Mouse (Mus musculus): Measurements from ENCODE around the gene Mapk1ip1l. TPM values are rescaled to one million over a fixed set of nuclear protein-coding genes. Genes with fewer than 3 reads are reported as not detected.

The Mapk1ip1l gene
- polyA plus RNA-seq, 1 experiment, result 106 TPM

DNA sequence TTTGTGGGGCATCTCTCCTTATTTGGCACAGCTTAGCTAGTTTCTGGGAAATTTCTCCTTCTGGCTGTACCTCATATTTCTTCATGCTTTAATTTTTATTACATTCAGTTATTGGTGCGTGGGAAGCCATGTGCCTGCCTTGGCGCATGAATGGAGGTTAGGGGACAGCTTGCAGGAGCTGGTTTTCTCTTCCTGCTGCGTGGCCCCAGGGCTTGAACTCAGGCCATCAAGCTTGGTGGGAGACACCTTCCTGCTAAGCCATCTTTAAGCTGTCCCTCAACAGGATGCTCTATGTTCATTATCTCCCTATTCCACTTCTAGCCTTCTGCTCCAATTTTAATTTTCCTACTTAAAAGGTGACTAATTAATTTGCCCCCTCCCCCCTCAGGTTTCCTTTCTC is 72.7 kb downstream of the Mapk1ip1l start:
- H3K36me3 ChIP-seq (ENCODE audit: control insufficient read depth, insufficient read depth, low read length), result no peaks in the 10 kb centered on the region
- H3K4me1 ChIP-seq (replicated peaks; ENCODE audit: control insufficient read depth, insufficient read depth, low read length), result peaks cover 35% of the 10 kb centered on the region
- DNase-seq, result no peak
- no peak overlapping the region for H3K27ac ChIP-seq (ENCODE audit: control insufficient read depth, insufficient read depth, low read length)
- 97% methylated on average over 3 of the region's 3 CpGs for WGBS
- H3K4me3 ChIP-seq (ENCODE audit: control insufficient read depth, insufficient read depth, low read length), result no peak overlapping the region
- peaks cover 4% of the 10 kb centered on the region; the same call in 1 of the 2 replicates for H3K27me3 ChIP-seq (ENCODE audit: control insufficient read depth, insufficient read depth, low read length)
- TF ChIP-seq POLR2A (IDR thresholded peaks at IDR 0.05; ENCODE audit: control insufficient read depth, extremely low read depth, insufficient read depth, low read length, poor library complexity) (no peak), CTCF (IDR thresholded peaks at IDR 0.05; ENCODE audit: borderline replicate concordance, control insufficient read depth, extremely low read depth, insufficient read depth, low read length, poor library complexity) (no peak)

DNA sequence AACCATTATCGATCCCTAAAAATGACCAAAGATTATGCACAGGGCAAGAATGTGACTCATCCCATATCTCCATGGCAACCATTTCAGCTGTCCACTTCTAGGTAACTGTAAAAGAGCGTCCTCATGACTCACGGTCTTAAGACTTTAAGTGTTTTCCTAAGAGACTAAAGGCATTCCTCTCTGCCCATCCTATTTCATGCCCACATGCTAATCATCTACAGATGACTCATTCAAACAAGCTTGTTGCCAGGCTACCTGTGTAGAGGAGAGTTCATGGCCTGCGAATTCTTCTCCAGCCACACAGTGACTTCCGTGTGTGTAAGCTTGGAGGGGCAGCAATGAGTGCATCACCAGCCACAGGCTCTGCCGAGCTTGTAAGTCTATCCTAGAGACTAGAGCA is 73.6 kb downstream of the Mapk1ip1l start:
- H3K36me3 ChIP-seq (ENCODE audit: control insufficient read depth, insufficient read depth, low read length), result no peaks in the 10 kb centered on the region
- DNase-seq, result no peak
- H3K4me1 ChIP-seq (replicated peaks; ENCODE audit: control insufficient read depth, insufficient read depth, low read length), result peaks cover 30% of the 10 kb centered on the region
- TF ChIP-seq CTCF (IDR thresholded peaks at IDR 0.05; ENCODE audit: borderline replicate concordance, control insufficient read depth, extremely low read depth, insufficient read depth, low read length, poor library complexity) (no peak), POLR2A (IDR thresholded peaks at IDR 0.05; ENCODE audit: control insufficient read depth, extremely low read depth, insufficient read depth, low read length, poor library complexity) (no peak)
- no peak overlapping the region for H3K4me3 ChIP-seq (ENCODE audit: control insufficient read depth, insufficient read depth, low read length)
- peaks cover 4% of the 10 kb centered on the region; the same call in 1 of the 2 replicates for H3K27me3 ChIP-seq (ENCODE audit: control insufficient read depth, insufficient read depth, low read length)
- WGBS, result 97% methylated on average over 6 of the region's 6 CpGs
- no peak overlapping the region for H3K27ac ChIP-seq (ENCODE audit: control insufficient read depth, insufficient read depth, low read length)

Other genes with a start within 250 kb of the Mapk1ip1l start
- gene Gch1, start 108.9 kb upstream of the Mapk1ip1l start, polyA plus RNA-seq (2012; rRNA removed), result 15.5 and 16.8 TPM in 2 replicates
- gene Wdhd1, start 21.4 kb upstream of the Mapk1ip1l start, polyA plus RNA-seq (2012; rRNA removed), result 7.7 and 9.9 TPM in 2 replicates
- 6.7 and 7.4 TPM in 2 replicates for gene Socs4, start 21.3 kb upstream of the Mapk1ip1l start, polyA plus RNA-seq (2012; rRNA removed)
- 95.3 and 143 TPM in 2 replicates for gene Lgals3, start 69.5 kb downstream of the Mapk1ip1l start, polyA plus RNA-seq (2012; rRNA removed)
- gene Dlgap5, start 120.1 kb downstream of the Mapk1ip1l start, polyA plus RNA-seq (2012; rRNA removed), result 15.5 and 21.6 TPM in 2 replicates
- gene Fbxo34, start 152.2 kb downstream of the Mapk1ip1l start, polyA plus RNA-seq (2012; rRNA removed), result 17.6 and 18.1 TPM in 2 replicates

Data from thymus, adult 2 months (tissue).